Mouse (Mus musculus) forebrain, embryonic 13.5 days (tissue): ENCODE results near the gene Asb6. TPM values are rescaled to one million over a fixed set of nuclear protein-coding genes. Genes with fewer than 3 reads are reported as not detected.

ENCODE experiments used
- ATAC-seq: fragments of 200-750 bp; cut with Nextera tagmentation; 2 replicates; pipeline ENCODE4 v1.8.0; 2017
- H3K27ac ChIP-seq: fragments of 300-500 bp; sonication (generic); 2 replicates; pipeline ENCODE4 v1.5.1; 2015; ENCODE audit warnings: inconsistent platforms, mild to moderate bottlenecking, moderate library complexity
- H3K27me3 ChIP-seq: fragments of 300-500 bp; sonication (generic); 2 replicates; pipeline ENCODE4 v1.6.1; 2015; ENCODE audit warnings: mild to moderate bottlenecking, inconsistent platforms
- H3K36me3 ChIP-seq: fragments of 300-500 bp; sonication (generic); 2 replicates; pipeline ENCODE4 v1.6.1; 2015; ENCODE audit warnings: mild to moderate bottlenecking, inconsistent platforms; ENCODE audit not compliant: poor library complexity, severe bottlenecking
- H3K4me1 ChIP-seq: fragments of 300-500 bp; sonication (generic); 2 replicates; pipeline ENCODE4 v1.6.1; 2015; ENCODE audit warnings: inconsistent platforms
- H3K4me2 ChIP-seq: fragments of 300-500 bp; sonication (generic); 2 replicates; pipeline ENCODE4 v1.6.1; 2015; ENCODE audit warnings: inconsistent platforms, mild to moderate bottlenecking, moderate library complexity
- H3K4me3 ChIP-seq: fragments of 300-500 bp; sonication (generic); 2 replicates; pipeline ENCODE4 v1.5.1; 2015; ENCODE audit warnings: mild to moderate bottlenecking, inconsistent platforms
- H3K9ac ChIP-seq: fragments of 300-500 bp; sonication (generic); 2 replicates; pipeline ENCODE4 v1.6.1; 2015; ENCODE audit warnings: mild to moderate bottlenecking, inconsistent platforms
- H3K9me3 ChIP-seq: fragments of 300-500 bp; sonication (generic); replicated peaks from 2 replicates; pipeline ENCODE4 v1.6.1; 2016; ENCODE audit warnings: inconsistent platforms
- WGBS: fragments of 180-500 bp; shearing (Covaris S2); methylation state at CpG from one replicate; pipeline ENCODE4 v1.1.7; 2015; 5-methylcytosine and 5-hydroxymethylcytosine counted together
- polyA plus RNA-seq: library from polyadenylated mRNA; unstranded; fragments of >200 nt; fragmentation: Nextera tagmentation; extraction: Ambion mirVana; gene quantifications from 2 replicates; pipeline ENCODE4 v1.2.1, GENCODE M21; 2015

Asb6 gene
- polyA plus RNA-seq, 1 experiment from 2014 or later, result 39.4 TPM

DNA sequence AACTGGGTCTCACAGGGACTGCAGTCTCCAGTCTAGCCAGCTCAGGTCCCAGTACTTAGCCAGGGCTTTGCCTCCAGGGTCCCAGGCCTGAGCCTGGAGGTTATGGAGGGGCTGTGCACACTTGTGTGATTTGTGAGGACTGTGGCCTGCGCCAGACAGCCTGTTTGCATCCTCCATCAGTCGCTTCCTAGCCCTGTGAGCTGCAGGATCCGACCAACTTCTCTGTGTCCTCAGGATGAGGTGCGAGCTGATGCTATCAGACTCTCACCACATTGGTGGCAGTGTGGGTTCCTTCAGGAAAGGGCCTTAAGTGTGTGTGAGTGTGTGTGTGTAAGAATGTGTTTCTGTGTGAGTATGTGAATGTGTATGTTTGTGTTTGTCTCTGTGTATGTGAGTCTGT is 42.7 kb downstream of the Asb6 start:
- no peak overlapping the region for H3K4me3 ChIP-seq
- 66% methylated on average over 4 of the region's 4 CpGs for WGBS
- no peak for ATAC-seq
- H3K4me2 ChIP-seq, result 0 out of 2 replicates have a peak overlapping the region, but pooled peaks have one; percentile 10
- H3K27me3 ChIP-seq, result no peaks in the 10 kb centered on the region
- no peaks in the 10 kb centered on the region for H3K9me3 ChIP-seq
- peaks cover 42% of the 10 kb centered on the region for H3K4me1 ChIP-seq
- H3K9ac ChIP-seq, result peak overlapping the region; percentile 43
- H3K36me3 ChIP-seq, result no peaks in the 10 kb centered on the region
- peak overlapping the region; percentile 76 for H3K27ac ChIP-seq

- H3K4me2 ChIP-seq, result peak overlapping the region; percentile 50
- no peaks in the 10 kb centered on the region for H3K36me3 ChIP-seq
- no peaks in the 10 kb centered on the region for H3K9me3 ChIP-seq
- H3K9ac ChIP-seq, result peak overlapping the region; percentile 52
- peak overlapping the region; percentile 14 for H3K4me3 ChIP-seq
- H3K4me1 ChIP-seq, result peaks cover 42% of the 10 kb centered on the region
- peak overlapping the region; percentile 45 for H3K27ac ChIP-seq
- peak; percentile 30 for ATAC-seq
- H3K27me3 ChIP-seq, result no peaks in the 10 kb centered on the region
- WGBS, result 14% methylated on average over 40 of the region's 40 CpGs
Measured at GRCm38 (mm10) chr2:30784078-30784994, 45.8 kb downstream of the Asb6 start.

DNA sequence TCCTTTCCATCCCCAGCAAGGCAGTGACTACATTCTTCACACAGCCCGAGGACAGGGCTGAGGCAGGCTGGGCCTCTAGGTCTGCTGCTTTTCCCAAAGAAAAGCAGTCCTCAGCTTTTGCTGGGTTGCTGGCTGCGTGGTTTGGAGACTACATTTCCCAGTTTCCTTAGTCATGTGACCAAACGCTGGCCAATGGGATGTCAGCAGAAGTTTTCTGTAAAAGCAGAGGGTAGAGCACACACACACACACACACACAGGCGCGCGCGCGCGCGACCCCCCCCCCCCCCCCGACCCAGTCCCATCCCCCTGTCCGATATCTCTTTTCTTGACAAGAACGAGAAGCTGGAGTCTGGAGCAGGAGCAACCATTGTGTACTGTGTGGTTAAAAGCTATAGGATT is 46.8 kb downstream of the Asb6 start:
- WGBS, result 1% methylated on average over 13 of the region's 13 CpGs
- Histone ChIP-seq H3K4me2 (peak overlapping the region; percentile 50), H3K4me3 (peak overlapping the region; percentile 17; the same call in 1 of the 2 replicates), H3K27me3 (no peaks in the 10 kb centered on the region), H3K9ac (peak overlapping the region; percentile 53; the same call in 1 of the 2 replicates), H3K36me3 (no peaks in the 10 kb centered on the region), H3K4me1 (peaks cover 42% of the 10 kb centered on the region), H3K9me3 (no peaks in the 10 kb centered on the region), H3K27ac (peak overlapping the region; percentile 45; the same call in 1 of the 2 replicates)
- ATAC-seq, result peak; percentile 79

- Histone ChIP-seq H3K4me2 (peak overlapping the region; percentile 50), H3K36me3 (no peaks in the 10 kb centered on the region), H3K4me3 (0 out of 2 replicates have a peak overlapping the region, but pooled peaks have one; percentile 17), H3K27ac (no peak overlapping the region; the same call in 1 of the 2 replicates), H3K4me1 (peaks cover 37% of the 10 kb centered on the region), H3K9me3 (no peaks in the 10 kb centered on the region), H3K27me3 (no peaks in the 10 kb centered on the region), H3K9ac (peak overlapping the region; percentile 53; the same call in 1 of the 2 replicates)
- peak; percentile 25; the same call in 1 of the 2 replicates for ATAC-seq
- 82% methylated on average over 8 of the region's 8 CpGs for WGBS
Measured at GRCm38 (mm10) chr2:30782312-30783290, 47.5 kb downstream of the Asb6 start.

DNA sequence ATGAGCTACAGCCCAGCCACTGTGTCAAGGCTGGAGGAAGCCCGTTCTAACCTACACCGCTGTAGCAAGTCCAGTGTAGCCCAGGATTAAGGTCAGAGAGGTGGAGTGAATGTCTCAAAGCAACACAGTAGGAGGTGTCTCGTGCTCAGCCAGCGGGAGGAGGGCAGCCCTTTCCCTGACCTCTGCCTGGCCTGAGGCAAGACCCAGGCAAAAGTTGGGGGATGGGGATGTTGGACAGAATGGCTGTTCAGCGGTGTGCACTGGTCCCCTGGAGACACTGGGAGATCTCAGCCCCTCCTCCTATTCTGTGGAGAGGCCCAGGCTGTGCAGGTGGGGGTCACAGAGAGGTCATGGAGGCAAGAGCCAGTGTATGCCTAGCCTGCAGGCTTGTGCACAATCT is 50.9 kb downstream of the Asb6 start:
- H3K4me1 ChIP-seq, result peaks cover 13% of the 10 kb centered on the region
- no peaks in the 10 kb centered on the region for H3K27me3 ChIP-seq
- WGBS, result 3% methylated on average over 5 of the region's 5 CpGs
- H3K4me2 ChIP-seq, result no peak overlapping the region
- no peak for ATAC-seq
- H3K27ac ChIP-seq, result no peak overlapping the region
- H3K9ac ChIP-seq, result no peak overlapping the region
- no peaks in the 10 kb centered on the region for H3K36me3 ChIP-seq
- no peak overlapping the region for H3K4me3 ChIP-seq
- H3K9me3 ChIP-seq, result no peaks in the 10 kb centered on the region

DNA sequence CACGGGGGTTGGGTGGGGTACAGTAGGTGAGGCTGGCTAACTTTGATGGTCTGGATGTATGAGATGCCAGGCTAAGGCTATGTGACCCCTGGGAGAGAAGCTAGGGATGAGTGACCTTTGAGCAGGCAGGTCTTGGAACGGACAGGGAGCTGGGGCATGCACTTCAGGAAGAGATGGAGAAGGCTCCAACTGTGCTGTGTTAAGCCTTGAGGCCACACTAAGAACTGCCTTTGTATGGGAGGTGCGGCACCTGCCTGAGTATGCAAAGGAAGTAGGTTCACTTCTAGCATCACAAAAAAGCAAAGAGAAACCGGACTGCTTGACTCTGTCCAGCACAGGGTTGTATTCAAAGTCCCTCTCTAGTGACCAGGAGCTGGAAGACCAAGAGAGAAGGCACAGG is 51.9 kb downstream of the Asb6 start:
- no peak overlapping the region for H3K4me2 ChIP-seq
- no peaks in the 10 kb centered on the region for H3K9me3 ChIP-seq
- no peaks in the 10 kb centered on the region for H3K27me3 ChIP-seq
- no peaks in the 10 kb centered on the region for H3K36me3 ChIP-seq
- H3K4me3 ChIP-seq, result no peak overlapping the region
- no peak for ATAC-seq
- peaks cover 6% of the 10 kb centered on the region for H3K4me1 ChIP-seq
- H3K9ac ChIP-seq, result no peak overlapping the region
- WGBS, result 61% methylated on average over 4 of the region's 4 CpGs
- H3K27ac ChIP-seq, result no peak overlapping the region

- Histone ChIP-seq H3K4me1 (peaks cover 11% of the 10 kb centered on the region), H3K9ac (no peak overlapping the region), H3K27me3 (no peaks in the 10 kb centered on the region), H3K4me2 (no peak overlapping the region), H3K36me3 (no peaks in the 10 kb centered on the region), H3K27ac (no peak overlapping the region), H3K9me3 (no peaks in the 10 kb centered on the region), H3K4me3 (no peak overlapping the region)
- no peak for ATAC-seq
- WGBS, result 78% methylated on average over 3 of the region's 3 CpGs
Measured at GRCm38 (mm10) chr2:30777266-30777665, 52.9 kb downstream of the Asb6 start.

- 52% methylated on average over 3 of the region's 3 CpGs for WGBS
Measured at GRCm38 (mm10) chr2:30775955-30776354, 54.2 kb downstream of the Asb6 start.

GRCm38 (mm10) chr2:30773313-30774005 is 56.7 kb downstream of the Asb6 start:
- H3K27me3 ChIP-seq, result no peaks in the 10 kb centered on the region
- H3K4me2 ChIP-seq, result no peak overlapping the region
- peaks cover 26% of the 10 kb centered on the region for H3K4me1 ChIP-seq
- ATAC-seq, result no peak
- no peaks in the 10 kb centered on the region for H3K36me3 ChIP-seq
- no peak overlapping the region for H3K4me3 ChIP-seq
- H3K9ac ChIP-seq, result no peak overlapping the region
- H3K27ac ChIP-seq, result peak overlapping the region; percentile 40; the same call in 1 of the 2 replicates
- H3K9me3 ChIP-seq, result no peaks in the 10 kb centered on the region
- 82% methylated on average over 8 of the region's 8 CpGs for WGBS

More at GRCm38 (mm10) chr2:30775955-30776354, 54.2 kb downstream of the Asb6 start:
- H3K9me3 ChIP-seq, result no peaks in the 10 kb centered on the region
- no peak overlapping the region for H3K4me2 ChIP-seq
- no peaks in the 10 kb centered on the region for H3K27me3 ChIP-seq
- no peak overlapping the region for H3K9ac ChIP-seq
- H3K4me1 ChIP-seq, result peaks cover 24% of the 10 kb centered on the region
- H3K27ac ChIP-seq, result no peak overlapping the region
- H3K36me3 ChIP-seq, result no peaks in the 10 kb centered on the region
- ATAC-seq, result no peak
- no peak overlapping the region for H3K4me3 ChIP-seq
